Mouse (Mus musculus) ES-Bruce4 (cell line): ENCODE results near the gene Pld6. TPM values are rescaled to one million over a fixed set of nuclear protein-coding genes. Genes with fewer than 3 reads are reported as not detected.
A peak's percentile ranks its signal among the peaks of the same experiment; 100 is the strongest.

Source experiments
- H3K27ac ChIP-seq: 2 replicates; pipeline ENCODE4 v1.5.1; 2012; ENCODE audit warnings: low read length, inconsistent platforms; ENCODE audit not compliant: insufficient read depth
- H3K27me3 ChIP-seq: 2 replicates; pipeline ENCODE4 v1.6.1; 2012; ENCODE audit warnings: mild to moderate bottlenecking, low read length, inconsistent platforms; ENCODE audit not compliant: control insufficient read depth, poor library complexity, insufficient read depth, severe bottlenecking
- H3K36me3 ChIP-seq: 2 replicates; pipeline ENCODE4 v1.6.1; 2012; ENCODE audit warnings: inconsistent platforms, mild to moderate bottlenecking, low read length, moderate library complexity; ENCODE audit not compliant: control insufficient read depth, poor library complexity, insufficient read depth, severe bottlenecking
- H3K4me1 ChIP-seq: one replicate; pipeline ENCODE4 v1.8.1; 2011; ENCODE audit warnings: low read length; ENCODE audit not compliant: control insufficient read depth, insufficient read depth
- H3K4me3 ChIP-seq: 2 replicates; pipeline ENCODE4 v1.5.1; 2011; ENCODE audit warnings: low read depth, mild to moderate bottlenecking, low read length
- H3K9ac ChIP-seq: 2 replicates; pipeline ENCODE4 v1.6.1; 2012; ENCODE audit warnings: low read depth, mild to moderate bottlenecking, inconsistent platforms; ENCODE audit not compliant: poor library complexity, severe bottlenecking
- H3K9me3 ChIP-seq: replicated peaks from 2 replicates; pipeline ENCODE4 v1.6.1; 2012; ENCODE audit warnings: mild to moderate bottlenecking, low read length, inconsistent platforms; ENCODE audit not compliant: control insufficient read depth, poor library complexity, insufficient read depth, severe bottlenecking
- CTCF ChIP-seq: IDR thresholded peaks from one replicate; pipeline ENCODE4 v1.8.1; 2011; ENCODE audit warnings: low read depth, low read length
- EP300 ChIP-seq: IDR thresholded peaks from 2 replicates; pipeline ENCODE4 v1.6.1; 2011; ENCODE audit warnings: low read depth, low read length; ENCODE audit not compliant: insufficient read depth
- POLR2A ChIP-seq: IDR thresholded peaks from one replicate; pipeline ENCODE4 v1.8.1; 2011; ENCODE audit warnings: low read length; ENCODE audit not compliant: insufficient read depth
- polyA plus RNA-seq: library from polyadenylated mRNA; stranded (reverse); fragments of >200 nt; gene quantifications from 2 replicates; pipeline ENCODE4 v1.2.4, GENCODE M21; 2011; ENCODE audit warnings: low read depth; ENCODE audit not compliant: missing spikeins, insufficient read depth, insufficient read length

Gene Pld6
- 5.3 and 7.0 TPM in 2 replicates for polyA plus RNA-seq

- no peak within 1 kb of the TSS for H3K27ac ChIP-seq
- peak; percentile 48 for TF ChIP-seq POLR2A
- no peak for TF ChIP-seq CTCF
Measured at GRCm38 (mm10) chr11:59787199-59787781, at the start of gene Pld6. Gene Pld6 (minus strand): TSS chr11:59787645.

GRCm38 (mm10) chr11:59821625-59822024 is 34.2 kb upstream of the Pld6 start:
- no peaks in the 10 kb centered on the region for H3K27me3 ChIP-seq
- H3K36me3 ChIP-seq = peaks cover 79% of the 10 kb centered on the region
- no peak overlapping the region for H3K4me3 ChIP-seq
- H3K4me1 ChIP-seq = peaks cover 2% of the 10 kb centered on the region
- H3K27ac ChIP-seq = 0 out of 2 replicates have a peak overlapping the region, but pooled peaks have one; percentile 23
- TF ChIP-seq EP300 (no peak), CTCF (no peak)
- H3K9ac ChIP-seq = no peak overlapping the region
- H3K9me3 ChIP-seq = no peaks in the 10 kb centered on the region

More at GRCm38 (mm10) chr11:59787199-59787781, at the start of gene Pld6:
- Histone ChIP-seq H3K9ac (peak within 1 kb of the TSS; percentile 68), H3K27me3 (no peaks in the 10 kb centered on the region), H3K4me3 (peak within 1 kb of the TSS; percentile 77), H3K4me1 (no peaks in the 10 kb centered on the region), H3K9me3 (no peaks in the 10 kb centered on the region), H3K36me3 (peaks cover 8% of the 10 kb centered on the region)

- Histone ChIP-seq H3K9ac (no peak overlapping the region), H3K4me1 (peaks cover 6% of the 10 kb centered on the region), H3K27me3 (no peaks in the 10 kb centered on the region), H3K4me3 (no peak overlapping the region), H3K9me3 (no peaks in the 10 kb centered on the region), H3K27ac (no peak overlapping the region), H3K36me3 (peaks cover 48% of the 10 kb centered on the region)
- TF ChIP-seq EP300 (no peak), POLR2A (no peak), CTCF (no peak)
Measured at GRCm38 (mm10) chr11:59817916-59818315, 30.5 kb upstream of the Pld6 start.

DNA sequence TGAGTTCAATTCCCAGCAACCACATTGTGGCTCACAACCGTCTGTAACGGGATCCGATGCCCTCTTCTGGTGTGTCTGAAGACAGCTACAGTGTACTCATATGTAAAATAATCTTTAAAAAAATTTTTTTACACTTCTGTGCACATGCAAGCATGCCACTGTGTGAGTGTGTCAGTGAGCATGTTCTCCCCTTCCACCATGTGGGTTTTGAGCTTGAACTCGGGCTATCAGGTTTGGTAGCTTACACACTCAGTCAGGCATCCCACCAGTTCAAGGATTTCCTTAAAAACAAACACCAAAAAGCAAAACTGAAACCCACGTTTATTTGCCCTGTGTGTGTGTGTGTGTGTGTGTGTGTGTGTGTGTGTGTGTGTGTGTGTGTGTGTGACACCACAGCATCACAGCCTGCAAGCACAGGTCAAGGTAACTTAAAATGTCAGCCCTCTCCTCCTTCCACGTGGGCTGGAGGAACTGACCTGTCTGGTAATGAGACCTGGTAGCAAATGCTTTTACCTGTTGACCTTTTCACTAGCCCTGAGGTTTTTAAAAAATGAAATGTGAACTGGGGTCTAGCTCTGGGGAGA is 28.1 kb upstream of the Pld6 start:
- H3K9me3 ChIP-seq = no peaks in the 10 kb centered on the region
- TF ChIP-seq POLR2A (no peak), CTCF (no peak), EP300 (no peak)
- H3K9ac ChIP-seq = no peak overlapping the region
- no peak overlapping the region for H3K27ac ChIP-seq
- H3K27me3 ChIP-seq = no peaks in the 10 kb centered on the region
- H3K4me1 ChIP-seq = peaks cover 5% of the 10 kb centered on the region
- no peak overlapping the region for H3K4me3 ChIP-seq
- peaks cover 36% of the 10 kb centered on the region for H3K36me3 ChIP-seq

DNA sequence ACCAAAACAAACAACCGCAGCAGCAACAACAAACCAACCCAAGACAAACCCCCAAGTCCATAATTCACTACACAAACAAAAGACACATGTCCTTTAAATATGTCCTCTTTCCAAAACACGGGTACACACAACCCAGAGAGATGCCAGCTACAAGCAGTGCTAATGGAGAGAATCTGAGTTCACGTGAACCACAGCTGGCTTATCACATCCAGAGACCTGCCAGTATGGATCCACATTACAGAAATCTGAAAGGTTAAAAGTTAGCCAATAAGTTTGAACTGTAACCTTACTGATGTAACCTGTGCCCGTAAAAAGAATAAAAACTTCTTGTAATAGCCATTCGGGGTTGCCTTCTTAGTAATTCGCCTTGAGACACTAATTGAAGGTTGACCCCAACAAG is 27.5 kb upstream of the Pld6 start:
- no peak overlapping the region for H3K9ac ChIP-seq
- H3K36me3 ChIP-seq = peaks cover 29% of the 10 kb centered on the region
- no peaks in the 10 kb centered on the region for H3K9me3 ChIP-seq
- H3K27ac ChIP-seq = peak overlapping the region; percentile 91
- peaks cover 5% of the 10 kb centered on the region for H3K4me1 ChIP-seq
- no peaks in the 10 kb centered on the region for H3K27me3 ChIP-seq
- H3K4me3 ChIP-seq = no peak overlapping the region
- TF ChIP-seq CTCF (no peak), POLR2A (no peak), EP300 (no peak)

GRCm38 (mm10) chr11:59814311-59814710 is 26.9 kb upstream of the Pld6 start:
- H3K27ac ChIP-seq = peak overlapping the region; percentile 91
- no peak overlapping the region for H3K4me3 ChIP-seq
- H3K27me3 ChIP-seq = no peaks in the 10 kb centered on the region
- no peak for TF ChIP-seq EP300
- no peak for TF ChIP-seq POLR2A
- no peak for TF ChIP-seq CTCF
- H3K9ac ChIP-seq = no peak overlapping the region
- peaks cover 23% of the 10 kb centered on the region for H3K36me3 ChIP-seq
- peaks cover 5% of the 10 kb centered on the region for H3K4me1 ChIP-seq
- no peaks in the 10 kb centered on the region for H3K9me3 ChIP-seq
